Mouse (Mus musculus): ENCODE measurements around the gene B3glct.

DNA sequence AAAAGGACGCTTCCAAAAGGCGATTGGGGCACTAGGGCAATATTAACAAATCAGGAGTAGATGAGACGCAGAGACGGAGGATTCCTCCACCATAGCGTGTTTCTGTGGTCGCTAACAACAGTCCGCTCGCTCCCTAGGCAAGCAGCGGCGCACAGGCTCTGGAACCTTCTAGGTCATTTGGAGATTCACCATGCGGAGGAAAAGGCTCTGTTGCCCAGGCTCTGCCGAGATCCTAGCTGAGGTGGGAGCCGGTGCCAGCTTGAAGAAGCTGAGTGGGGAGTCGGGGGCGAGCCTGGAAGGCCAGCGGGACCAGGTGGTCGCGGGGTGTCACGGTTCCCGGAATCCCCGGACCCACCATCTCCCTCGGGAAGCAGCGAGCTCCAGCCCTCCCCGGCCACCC lies 42.5 kb upstream of the B3glct start:
- TF ChIP-seq CTCF (IDR thresholded peaks at IDR 0.05; ENCODE audit: low read depth, low read length) (no peak), POLR2A (IDR thresholded peaks at IDR 0.05; ENCODE audit: borderline replicate concordance, low read depth, low read length) (no peak)
